ENCODE assay signal across 8 mouse cellular contexts in genomic region chr3:148248617-148249016, GRCm38 (mm10).
DNase-seq lines count a peak whose midpoint lies in the region; ATAC-seq and TF ChIP-seq lines count a peak whose summit lies in the region.

No protein-coding gene starts in this region.

- DNase-seq in layer of hippocampus, postnatal 14 days (ENCODE audit: low spot score in 2 of 2) = peak; percentile 13 to 66
- no peak for DNase-seq in layer of hippocampus, postnatal 36 days
- DNase-seq in adrenal gland, postnatal 14 days = peak; percentile 56
- peak; percentile 93 to 96 for DNase-seq in cerebellum, postnatal 10 days
- DNase-seq in monocyte, adult 2 months (ENCODE audit: low read depth in 1 of 2, low spot score in 2 of 2) = peak; percentile 12
- DNase-seq in retina, embryonic 14.5 days (ENCODE audit: low spot score) = no peak
- no peak for DNase-seq in thymus, adult 2 months

- H3K27ac ChIP-seq in thymus, adult 2 months (ENCODE audit: control insufficient read depth, insufficient read depth, low read length) = no peak overlapping the region

- H3K36me3 ChIP-seq in thymus, adult 2 months (ENCODE audit: control insufficient read depth, insufficient read depth, low read length) = no peaks in the 10 kb centered on the region

- peak; percentile 94 to 96 for ATAC-seq in hematopoietic stem cell, adult 5-6 weeks (replicated peaks in 1 of 2; ENCODE audit: insufficient read depth in 1 of 2, low FRiP score in 2 of 2, low TSS enrichment in 1 of 2, low read depth in 1 of 2, poor library complexity in 2 of 2, severe bottlenecking in 2 of 2)

- TF ChIP-seq CTCF in thymus, adult 2 months (IDR thresholded peaks at IDR 0.05; ENCODE audit: borderline replicate concordance, control insufficient read depth, extremely low read depth, insufficient read depth, low read length, poor library complexity) = no peak

- no peak for TF ChIP-seq POLR2A in thymus, adult 2 months (IDR thresholded peaks at IDR 0.05; ENCODE audit: control insufficient read depth, extremely low read depth, insufficient read depth, low read length, poor library complexity)

- WGBS in thymus, adult 2 months = 12% methylated on average over 1 of the region's 1 CpGs

- no peaks in the 10 kb centered on the region for H3K27me3 ChIP-seq in thymus, adult 2 months (ENCODE audit: control insufficient read depth, insufficient read depth, low read length)

- no peaks in the 10 kb centered on the region for H3K4me1 ChIP-seq in thymus, adult 2 months (replicated peaks; ENCODE audit: control insufficient read depth, insufficient read depth, low read length)

- H3K4me3 ChIP-seq in thymus, adult 2 months (ENCODE audit: control insufficient read depth, insufficient read depth, low read length) = no peak overlapping the region

Comparison
In these comparisons a context has a peak if more than half of its experiments do, and no peak if none do; other contexts are left out.
1. DNase-seq: peak in layer of hippocampus, postnatal 14 days (2 of 2), adrenal gland, postnatal 14 days (single experiment), cerebellum, postnatal 10 days (2 of 2) and monocyte, adult 2 months (2 of 2); none in layer of hippocampus, postnatal 36 days (0 of 2), retina, embryonic 14.5 days (single experiment) and thymus, adult 2 months (single experiment).